Mouse (Mus musculus) MEL (cell line): ENCODE results near the gene Nphp4. TPM values are rescaled to one million over a fixed set of nuclear protein-coding genes. Genes with fewer than 3 reads are reported as not detected.
"Not testable (repeated sequence)": the region's sequence is repeated elsewhere in the genome, so short reads cannot be mapped to it uniquely, and the experiment has no call there.

Experiments used
- DNase-seq: peaks from one replicate; pipeline ENCODE4 v3.0.0; 2011; ENCODE audit warnings: low read depth, low spot score
- H3K27ac ChIP-seq: 2 replicates; pipeline ENCODE4 v1.5.1; 2012; ENCODE audit warnings: low read depth, mild to moderate bottlenecking, control low read depth, low read length, moderate library complexity; ENCODE audit not compliant: control insufficient read depth
- H3K27me3 ChIP-seq, 2 experiments: fragments of 150-350 bp in 1 of 2; sonication (generic) in 1 of 2; 2 replicates each; pipeline ENCODE4 v1.6.1; 2012; ENCODE audit warnings: low read length in 2 of 2, mild to moderate bottlenecking in 2 of 2, improper control_type of control experiment in 1 of 2, moderate library complexity in 1 of 2; ENCODE audit not compliant: insufficient read depth in 2 of 2, control insufficient read depth in 1 of 2
- H3K36me3 ChIP-seq, 2 experiments: 2 replicates each; pipeline ENCODE4 v1.6.1; 2012 to 2014; ENCODE audit warnings: low read length in 2 of 2, improper control_type of control experiment in 1 of 2, inconsistent platforms in 1 of 2, mild to moderate bottlenecking in 1 of 2; ENCODE audit not compliant: insufficient read depth in 2 of 2, control insufficient read depth in 1 of 2
- H3K4me1 ChIP-seq, 2 experiments: fragments of 150-350 bp in 1 of 2; sonication (generic) in 1 of 2; 2 replicates each; pipeline ENCODE4 v1.6.1; 2012; ENCODE audit warnings: low read length in 2 of 2, improper control_type of control experiment in 1 of 2, mild to moderate bottlenecking in 1 of 2; ENCODE audit not compliant: insufficient read depth in 2 of 2, control insufficient read depth in 1 of 2
- H3K4me3 ChIP-seq, 2 experiments: fragments of 150-350 bp in 1 of 2; sonication (generic) in 1 of 2; 2 replicates each; pipeline ENCODE4 v1.5.1; 2012; ENCODE audit warnings: low read depth in 2 of 2, low read length in 2 of 2, mild to moderate bottlenecking in 2 of 2, moderate library complexity in 2 of 2, control low read depth in 1 of 2, improper control_type of control experiment in 1 of 2; ENCODE audit not compliant: control insufficient read depth in 1 of 2, insufficient read depth in 1 of 2
- H3K79me2 ChIP-seq: 2 replicates; pipeline ENCODE4 v1.6.1; 2012; ENCODE audit warnings: mild to moderate bottlenecking, low read length, moderate library complexity; ENCODE audit not compliant: control insufficient read depth, poor library complexity, insufficient read depth
- H3K9ac ChIP-seq: 2 replicates; pipeline ENCODE4 v1.6.1; 2012; ENCODE audit warnings: low read depth, mild to moderate bottlenecking, control low read depth, low read length, moderate library complexity; ENCODE audit not compliant: control insufficient read depth, poor library complexity, severe bottlenecking
- H3K9me3 ChIP-seq: fragments of 150-350 bp; sonication (generic); replicated peaks from 2 replicates; pipeline ENCODE4 v1.6.1; 2012; ENCODE audit warnings: mild to moderate bottlenecking, low read length, improper control_type of control experiment, moderate library complexity; ENCODE audit not compliant: insufficient read depth
- BHLHE40 ChIP-seq: IDR thresholded peaks from 2 replicates; pipeline ENCODE4 v1.6.1; 2012; ENCODE audit warnings: low read depth, mild to moderate bottlenecking, inconsistent platforms, low read length, improper control_type of control experiment, borderline replicate concordance
- CHD1 ChIP-seq: IDR thresholded peaks from 2 replicates; pipeline ENCODE4 v1.6.1; 2012; ENCODE audit warnings: low read depth, mild to moderate bottlenecking, inconsistent platforms, low read length, improper control_type of control experiment
- CHD2 ChIP-seq: IDR thresholded peaks from 2 replicates; pipeline ENCODE4 v1.6.1; 2011; ENCODE audit warnings: low read length, improper control_type of control experiment
- CTCF ChIP-seq, 3 experiments: IDR thresholded peaks in 2 of 3; conservative IDR thresholded peaks in 1 of 3; 2 replicates each; pipeline ENCODE4 v1.5.1; 2011 to 2012; ENCODE audit warnings: low read length in 3 of 3, low read depth in 2 of 3, mild to moderate bottlenecking in 2 of 3, improper control_type of control experiment in 1 of 3, inconsistent platforms in 1 of 3, mixed read lengths in 1 of 3, moderate library complexity in 1 of 3; ENCODE audit not compliant: control insufficient read depth in 1 of 3, insufficient read depth in 1 of 3, poor library complexity in 1 of 3, severe bottlenecking in 1 of 3
- ELF1 ChIP-seq: IDR thresholded peaks from 2 replicates; pipeline ENCODE4 v1.6.1; 2014; ENCODE audit warnings: low read depth, mild to moderate bottlenecking, inconsistent platforms, low read length, improper control_type of control experiment, moderate library complexity
- GABPA ChIP-seq: IDR thresholded peaks from 2 replicates; pipeline ENCODE4 v1.6.1; 2012; ENCODE audit warnings: low read depth, mild to moderate bottlenecking, inconsistent platforms, low read length, improper control_type of control experiment, moderate library complexity
- KAT2A ChIP-seq: conservative IDR thresholded peaks from 2 replicates; pipeline ENCODE4 v1.6.1; 2012; ENCODE audit warnings: low read depth, low read length, improper control_type of control experiment, inconsistent platforms
- MAFK ChIP-seq: IDR thresholded peaks from 2 replicates; pipeline ENCODE4 v1.6.1; 2011; ENCODE audit warnings: low read depth, mild to moderate bottlenecking, low read length, improper control_type of control experiment, borderline replicate concordance
- MAX ChIP-seq: IDR thresholded peaks from 2 replicates; pipeline ENCODE4 v1.6.1; 2011; ENCODE audit warnings: low read length, improper control_type of control experiment
- NRF1 ChIP-seq: IDR thresholded peaks from 2 replicates; pipeline ENCODE4 v1.6.1; 2014; ENCODE audit warnings: low read depth, mild to moderate bottlenecking, inconsistent platforms, low read length, improper control_type of control experiment, moderate library complexity; ENCODE audit not compliant: poor library complexity, insufficient read depth, severe bottlenecking
- RCOR1 ChIP-seq: IDR thresholded peaks from 2 replicates; pipeline ENCODE4 v1.6.1; 2012; ENCODE audit warnings: low read depth, mild to moderate bottlenecking, inconsistent platforms, low read length, improper control_type of control experiment
- SIN3A ChIP-seq: IDR thresholded peaks from 2 replicates; pipeline ENCODE4 v1.6.1; 2012; ENCODE audit warnings: low read length, improper control_type of control experiment, inconsistent platforms
- SMC3 ChIP-seq: IDR thresholded peaks from 2 replicates; pipeline ENCODE4 v1.6.1; 2011; ENCODE audit warnings: low read depth, low read length, improper control_type of control experiment
- TAL1 ChIP-seq: IDR thresholded peaks from 2 replicates; pipeline ENCODE4 v1.6.1; 2012; ENCODE audit warnings: mild to moderate bottlenecking, inconsistent platforms, low read length, moderate library complexity, mixed read lengths
- USF2 ChIP-seq, 2 experiments: IDR thresholded peaks; 2 replicates each; pipeline ENCODE4 v1.6.1; 2011 to 2012; ENCODE audit warnings: improper control_type of control experiment in 2 of 2, low read length in 2 of 2, borderline replicate concordance in 1 of 2, inconsistent platforms in 1 of 2, low read depth in 1 of 2, mild to moderate bottlenecking in 1 of 2; ENCODE audit not compliant: insufficient read depth in 1 of 2
- ZC3H11A ChIP-seq: IDR thresholded peaks from 2 replicates; pipeline ENCODE4 v1.6.1; 2012; ENCODE audit warnings: low read depth, mild to moderate bottlenecking, inconsistent platforms, low read length, improper control_type of control experiment
- ZNF384 ChIP-seq: IDR thresholded peaks from 2 replicates; pipeline ENCODE4 v1.6.1; 2012; ENCODE audit warnings: low read depth, mild to moderate bottlenecking, inconsistent platforms, low read length, improper control_type of control experiment
- polyA plus RNA-seq, 2 experiments: library from polyadenylated mRNA; stranded (reverse) in 1 of 2; unstranded in 1 of 2; fragments of >175 nt in 1 of 2; fragments of >200 nt in 1 of 2; gene quantifications; 2 replicates each; pipeline versions ENCODE4 v1.2.1 to v1.2.4; 2012; ENCODE audit warnings: low replicate concordance in 2 of 2, low read depth in 1 of 2; ENCODE audit not compliant: insufficient read length in 2 of 2, insufficient read depth in 1 of 2, missing spikeins in 1 of 2
- total RNA-seq: library from RNA; depleted of rRNA; stranded (reverse); fragments of 300-350 nt; gene quantifications from 2 replicates; pipeline ENCODE4 v1.2.3, GENCODE M21; 2012

Nphp4 gene
- total and polyA plus RNA-seq, 3 experiments, result not detected

- TF ChIP-seq BHLHE40 (no peak), KAT2A (no peak), MAX (no peak), RCOR1 (no peak), ZC3H11A (no peak), GABPA (no peak)
- H3K9me3 ChIP-seq, result no peaks in the 10 kb centered on the region
- no peak overlapping the region for H3K9ac ChIP-seq
- no peak overlapping the region for H3K4me3 ChIP-seq
- DNase-seq, result no peak
- H3K27ac ChIP-seq, result no peak overlapping the region
- H3K27me3 ChIP-seq, result no peaks in the 10 kb centered on the region
- no peaks in the 10 kb centered on the region for H3K36me3 ChIP-seq
- H3K4me1 ChIP-seq, result no peaks in the 10 kb centered on the region
- no peaks in the 10 kb centered on the region for H3K79me2 ChIP-seq
These were observed 77.2 kb downstream of the Nphp4 start for GRCm38 (mm10) chr4:152553582-152554285.

- Histone ChIP-seq H3K27me3 (no peaks in the 10 kb centered on the region), H3K9ac (no peak overlapping the region), H3K36me3 (no peaks in the 10 kb centered on the region), H3K27ac (no peak overlapping the region), H3K4me3 (no peak overlapping the region), H3K9me3 (no peaks in the 10 kb centered on the region), H3K4me1 (no peaks in the 10 kb centered on the region), H3K79me2 (no peaks in the 10 kb centered on the region)
- DNase-seq, result no peak
- TF ChIP-seq ELF1, result no peak
These were observed 77.9 kb downstream of the Nphp4 start for GRCm38 (mm10) chr4:152554421-152554820.

- not testable (repeated sequence) for H3K36me3 ChIP-seq, H3K27me3 ChIP-seq, H3K4me1 ChIP-seq, H3K79me2 ChIP-seq, DNase-seq, H3K27ac ChIP-seq, H3K9ac ChIP-seq, H3K4me3 ChIP-seq, H3K9me3 ChIP-seq
These were observed 79.3 kb downstream of the Nphp4 start for GRCm38 (mm10) chr4:152555806-152556205.

GRCm38 (mm10) chr4:152558246-152558645 lies 81.7 kb downstream of the Nphp4 start:
- Histone ChIP-seq H3K9me3 (no peaks in the 10 kb centered on the region), H3K36me3 (no peaks in the 10 kb centered on the region), H3K4me1 (no peaks in the 10 kb centered on the region), H3K9ac (no peak overlapping the region), H3K27me3 (no peaks in the 10 kb centered on the region), H3K79me2 (no peaks in the 10 kb centered on the region), H3K27ac (no peak overlapping the region), H3K4me3 (no peak overlapping the region)
- DNase-seq, result no peak
- TF ChIP-seq MAFK (no peak), NRF1 (no peak), CHD1 (no peak), CTCF (IDR thresholded peaks at IDR 0.05 in 2 of 3, conservative IDR thresholded peaks at IDR 0.05 in 1 of 3; ENCODE audit: control insufficient read depth in 1 of 3, insufficient read depth in 1 of 3, low read depth in 2 of 3, low read length in 3 of 3, poor library complexity in 1 of 3, severe bottlenecking in 1 of 3) (no peak), KAT2A (no peak), ZNF384 (no peak), USF2 (IDR thresholded peaks at IDR 0.05; ENCODE audit: borderline replicate concordance in 1 of 2, insufficient read depth in 1 of 2, low read depth in 1 of 2, low read length in 2 of 2) (no peak), SIN3A (no peak), TAL1 (no peak), GABPA (no peak), SMC3 (no peak), ELF1 (no peak), CHD2 (no peak)
